Mouse (Mus musculus): ENCODE results near the gene Zfp874a.
"Not testable (repeated sequence)": the region's sequence is repeated elsewhere in the genome, so short reads cannot be mapped to it uniquely, and the experiment has no call there.

The Zfp874a gene

GRCm38 (mm10) chr13:67451172-67452020, at the start of gene Zfp874a:
Gene Zfp874a, minus strand, starts transcription at chr13:67451624.
- DNase-seq: peak; percentile 88

GRCm38 (mm10) chr13:67500908-67501307, 49.5 kb upstream of the Zfp874a start:
- no peak for DNase-seq

GRCm38 (mm10) chr13:67500084-67500719, 48.8 kb upstream of the Zfp874a start, which contains the start of gene Zfp58:
Gene Zfp58, minus strand, starts transcription at chr13:67500555.
- DNase-seq: peak; percentile 92

- DNase-seq: no peak
Observed at GRCm38 (mm10) chr13:67495631-67496030, 44.2 kb upstream of the Zfp874a start.

DNA sequence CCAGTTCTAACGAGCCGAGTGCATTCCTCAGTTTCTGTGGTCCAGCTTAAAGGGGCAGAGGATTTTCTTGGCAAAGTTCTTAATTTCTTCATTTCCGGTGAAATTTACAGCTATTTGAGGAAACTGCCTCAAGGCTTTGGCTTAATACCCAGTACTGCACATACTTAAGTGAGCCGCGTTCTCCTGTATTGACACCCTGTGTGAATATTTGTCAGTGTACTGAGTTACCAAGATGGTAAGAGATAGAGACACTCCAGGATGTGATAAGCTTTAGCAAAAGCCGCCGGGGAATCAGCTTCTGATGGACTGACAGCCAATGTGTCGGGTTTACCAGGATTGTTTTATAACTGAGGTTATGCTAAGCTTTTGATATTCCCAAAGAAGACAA, 33.0 kb upstream of the Zfp874a start:
- DNase-seq: no peak

GRCm38 (mm10) chr13:67483625-67484423, 32.4 kb upstream of the Zfp874a start, which contains the start of gene Zfp874b:
Gene Zfp874b, minus strand, starts transcription at chr13:67484258.
- DNase-seq: peak; percentile 91

DNA sequence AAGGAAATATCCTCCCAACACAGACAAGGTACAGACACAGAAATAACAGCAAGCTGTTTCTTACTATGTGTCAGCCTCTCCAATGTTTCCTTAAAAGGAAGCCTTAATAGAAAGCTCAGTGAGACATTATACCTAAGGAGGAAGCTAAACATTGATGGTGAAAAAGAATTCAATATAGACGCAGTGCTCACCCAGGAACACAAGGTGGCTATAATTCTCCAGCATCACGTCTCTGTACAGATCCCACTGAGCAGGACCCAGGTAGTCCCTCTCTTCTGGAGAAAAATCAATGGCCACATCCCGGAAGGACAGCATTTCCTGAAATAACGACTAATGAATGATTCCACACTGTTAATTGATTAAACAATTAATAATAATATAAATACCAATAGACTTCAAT, 30.1 kb upstream of the Zfp874a start:
- no peak for DNase-seq

- no peak for DNase-seq
Observed at GRCm38 (mm10) chr13:67469274-67469673, 17.9 kb upstream of the Zfp874a start.

GRCm38 (mm10) chr13:67463506-67464185, 12.2 kb upstream of the Zfp874a start:
- DNase-seq: not testable (repeated sequence)

DNA sequence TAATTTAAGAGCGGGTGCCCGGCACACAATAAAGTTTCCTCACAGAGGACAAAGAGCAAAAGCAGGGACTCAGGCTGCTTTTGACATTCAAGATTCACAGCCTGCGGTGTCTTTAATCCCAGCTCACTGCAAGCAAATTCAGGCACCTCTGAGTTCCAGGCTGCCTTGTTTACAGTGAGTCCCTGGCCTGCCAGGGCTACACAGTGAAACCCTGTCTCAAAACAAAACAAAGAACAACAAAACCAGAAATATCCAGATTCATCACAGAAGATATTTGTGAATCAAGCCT, 541 bp upstream of the Zfp874a start:
- DNase-seq: no peak

DNA sequence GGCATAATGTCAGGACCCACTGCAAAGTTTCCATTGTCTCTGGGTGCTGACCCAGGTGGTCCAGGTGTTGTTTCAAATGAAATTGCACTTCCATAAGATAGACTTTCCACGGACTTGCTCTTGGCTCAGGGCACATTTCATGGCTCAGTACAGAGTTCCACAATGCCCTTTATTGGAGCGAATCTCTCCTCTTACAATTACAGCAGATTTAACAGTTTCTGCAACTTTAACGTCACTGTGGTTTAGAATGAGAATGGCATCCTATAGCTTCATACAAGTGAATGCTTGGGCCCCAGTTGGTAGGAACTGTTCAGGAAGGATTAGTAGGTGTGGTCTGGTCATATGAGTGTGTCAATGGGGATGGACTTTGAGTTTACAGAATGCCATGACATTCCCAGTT, 14.3 kb downstream of the Zfp874a start:
- not testable (repeated sequence) for DNase-seq

- DNase-seq: no peak
Observed at GRCm38 (mm10) chr13:67428116-67428515, 23.3 kb downstream of the Zfp874a start.

- not testable (repeated sequence) for DNase-seq
Observed at GRCm38 (mm10) chr13:67425699-67426098, 25.7 kb downstream of the Zfp874a start.

DNA sequence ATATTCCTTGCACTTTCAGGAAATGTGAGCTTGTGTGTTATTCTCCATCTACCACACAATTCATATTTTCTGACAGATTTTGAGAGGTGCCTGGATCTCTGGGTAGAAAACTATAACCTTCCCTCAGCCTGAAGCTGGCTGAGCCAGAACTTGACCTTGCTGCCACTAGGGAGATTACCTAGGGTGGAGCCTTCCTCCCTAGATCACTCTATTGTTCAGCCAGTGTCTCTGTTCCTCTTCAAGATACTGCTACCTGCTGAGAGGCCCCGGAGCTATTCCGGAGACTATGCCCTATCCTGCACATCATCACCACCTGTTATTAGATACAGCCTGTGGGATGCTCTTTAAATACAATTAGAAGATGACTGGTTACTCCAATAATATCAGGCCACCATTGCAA, 28.9 kb downstream of the Zfp874a start:
- not testable (repeated sequence) for DNase-seq

GRCm38 (mm10) chr13:67421207-67421857, 30.1 kb downstream of the Zfp874a start, which contains the start of gene Zfp459:
Gene Zfp459, minus strand, starts transcription at chr13:67421418.
- DNase-seq: peak; percentile 71

DNA sequence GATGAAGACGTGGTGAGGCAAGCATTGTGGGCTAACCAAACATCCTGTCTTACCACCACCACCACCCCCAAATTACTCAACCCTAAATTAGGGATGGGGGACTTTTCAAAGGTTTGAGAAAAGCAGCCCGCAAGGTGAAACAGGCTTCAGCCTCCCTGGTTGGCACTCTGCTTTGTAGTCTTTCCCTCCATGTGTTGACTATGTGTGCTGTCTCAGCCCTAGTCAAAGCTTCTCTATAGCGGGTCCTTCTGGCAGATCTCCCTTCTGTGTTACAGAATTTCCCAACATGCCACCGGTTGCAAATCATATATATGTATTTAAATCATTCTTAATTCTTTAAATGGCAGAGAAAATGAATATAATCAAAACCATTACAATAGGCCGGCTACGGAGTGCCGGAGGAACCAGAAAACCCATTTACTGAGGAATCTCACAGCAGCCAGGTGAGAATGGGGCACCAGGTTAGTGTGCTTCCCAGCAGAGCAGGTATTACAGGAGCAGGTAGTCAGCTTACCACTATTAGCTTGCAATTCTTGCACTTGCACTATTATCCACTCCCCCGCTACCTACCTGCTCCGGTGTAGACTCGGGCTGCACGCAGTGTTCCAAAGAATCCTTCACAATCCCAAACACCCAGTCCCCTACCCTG, 30.7 kb downstream of the Zfp874a start:
- DNase-seq: no peak

DNA sequence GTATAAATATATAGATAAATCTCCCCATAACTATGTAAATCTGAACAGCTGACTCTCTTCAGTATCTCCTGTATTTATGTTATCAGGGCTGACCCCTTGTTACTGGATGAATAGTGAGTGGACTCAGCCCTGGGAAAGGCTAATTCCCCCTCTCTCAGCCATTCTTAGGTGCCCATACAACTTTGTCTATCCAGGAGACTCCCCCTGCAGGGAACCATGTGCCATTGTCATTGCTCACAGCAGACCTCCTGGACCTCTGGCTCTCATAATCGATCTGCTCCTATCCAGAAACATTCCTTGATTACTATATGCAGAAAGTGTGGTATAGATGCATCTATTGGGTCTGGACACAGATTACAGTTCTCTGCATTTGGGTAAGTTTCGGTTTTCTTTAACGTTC, 34.6 kb downstream of the Zfp874a start:
- DNase-seq: no peak

- DNase-seq: no peak
Observed at GRCm38 (mm10) chr13:67415759-67416158, 35.7 kb downstream of the Zfp874a start.

- DNase-seq: not testable (repeated sequence)
Observed at GRCm38 (mm10) chr13:67413634-67414033, 37.8 kb downstream of the Zfp874a start.

GRCm38 (mm10) chr13:67399183-67399903, 52.1 kb downstream of the Zfp874a start, which contains the start of gene Zfp429:
Gene Zfp429, minus strand, starts transcription at chr13:67399819.
- DNase-seq: peak; percentile 81

DNA sequence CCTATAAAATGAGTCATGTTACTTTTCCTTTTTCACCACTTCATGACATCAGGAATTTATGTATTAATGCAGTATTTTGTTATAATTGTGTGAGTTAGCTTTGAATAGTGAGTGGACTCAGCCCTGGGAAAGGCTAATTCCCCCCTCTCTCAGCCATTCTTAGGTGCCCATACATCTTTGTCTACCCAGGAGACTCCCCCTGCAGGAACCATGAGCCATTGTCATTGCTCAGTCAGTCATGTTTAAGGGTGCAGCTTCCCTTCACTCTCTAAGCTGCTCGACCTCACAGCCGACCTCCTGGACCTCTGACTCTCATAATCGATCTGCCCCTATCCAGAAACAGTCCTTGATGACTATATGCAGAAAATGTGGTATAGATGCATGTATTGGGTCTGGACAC, 75.2 kb downstream of the Zfp874a start:
- not testable (repeated sequence) for DNase-seq
